Mouse (Mus musculus): ENCODE measurements around the gene Trappc2l.
"Not testable (repeated sequence)": the region's sequence is repeated elsewhere in the genome, so short reads cannot be mapped to it uniquely, and the experiment has no call there.

Trappc2l gene

GRCm38 (mm10) chr8:122611295-122612133 lies at the start of gene Trappc2l, which contains the start of gene Galns:
Gene Trappc2l, plus strand, starts transcription at chr8:122611640.
Gene Galns, minus strand, starts transcription at chr8:122611463.
- CTCF ChIA-PET = no interaction called here

GRCm38 (mm10) chr8:122564363-122565352 lies 46.8 kb upstream of the Trappc2l start:
- CTCF ChIA-PET = interaction anchor here (0.7 kb wide), 1 partner anchor 18 kb away, joined by 8 read pairs; no protein-coding TSS in a partner anchor

- CTCF ChIA-PET = interaction anchor here (0.6 kb wide), 1 partner anchor 354 kb away, joined by 4 read pairs; no protein-coding TSS in a partner anchor
These were observed 44.7 kb upstream of the Trappc2l start for GRCm38 (mm10) chr8:122566766-122567165.

DNA sequence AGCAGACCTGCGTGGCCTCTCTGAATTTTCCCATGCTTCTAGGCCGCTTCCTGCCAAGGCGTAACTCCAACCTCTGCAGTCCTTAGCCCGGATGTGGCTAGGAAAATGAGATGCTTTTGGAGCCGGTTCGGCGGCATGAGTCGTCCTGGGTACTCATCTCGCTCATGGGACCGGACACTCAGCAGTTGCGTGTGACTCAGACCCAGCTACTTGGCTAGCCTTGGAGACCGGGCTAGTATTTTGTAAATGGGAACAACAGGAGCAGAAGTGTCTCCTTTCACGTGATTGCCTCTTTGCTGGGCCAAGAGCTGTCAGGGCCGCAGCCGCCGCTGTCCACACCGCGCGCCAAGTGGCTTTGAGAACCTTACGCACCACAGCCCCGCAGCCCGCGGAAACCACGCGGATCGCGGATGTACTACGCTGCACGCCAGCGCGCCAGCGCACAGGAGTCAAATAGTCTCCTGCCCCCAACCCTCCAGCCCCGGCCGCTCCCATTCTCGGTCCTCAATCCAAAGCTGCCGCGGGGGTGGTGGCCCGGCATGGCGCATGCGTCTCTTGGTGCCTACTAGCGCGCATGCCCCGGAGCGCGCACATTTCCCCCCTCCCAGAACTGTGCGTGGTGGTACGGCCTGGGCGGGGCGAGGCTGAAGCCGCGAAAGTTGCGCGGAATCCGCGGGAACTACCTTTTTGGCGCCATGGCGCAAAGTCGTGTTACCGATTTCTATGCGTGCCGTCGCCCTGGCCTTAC lies 43.9 kb upstream of the Trappc2l start, which contains the start of gene Cdt1:
Cdt1 (plus strand) TSS at position 655 of the 748 bp plus-strand sequence.
- CTCF ChIA-PET = no interaction called here

DNA sequence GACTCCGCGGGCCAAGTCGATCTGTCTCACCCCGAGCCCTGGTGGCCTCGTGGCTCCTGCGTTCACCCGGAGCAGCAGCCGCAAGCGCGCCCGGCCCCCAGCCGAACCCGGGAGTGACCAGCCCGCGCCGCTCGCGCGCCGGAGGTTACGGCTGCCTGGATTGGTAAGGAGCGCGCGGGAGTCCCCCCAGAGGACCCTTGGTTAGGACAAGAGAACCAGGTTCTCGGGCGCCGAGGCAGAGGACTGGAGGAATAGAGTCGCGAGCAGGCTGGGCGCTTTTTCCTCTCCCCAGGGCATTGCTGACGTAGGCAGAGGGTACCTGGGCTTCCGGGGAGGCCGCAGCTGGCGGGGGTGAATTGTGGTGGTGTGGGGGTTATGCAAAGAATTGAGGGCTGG lies 43.3 kb upstream of the Trappc2l start:
- CTCF ChIA-PET = no interaction called here

DNA sequence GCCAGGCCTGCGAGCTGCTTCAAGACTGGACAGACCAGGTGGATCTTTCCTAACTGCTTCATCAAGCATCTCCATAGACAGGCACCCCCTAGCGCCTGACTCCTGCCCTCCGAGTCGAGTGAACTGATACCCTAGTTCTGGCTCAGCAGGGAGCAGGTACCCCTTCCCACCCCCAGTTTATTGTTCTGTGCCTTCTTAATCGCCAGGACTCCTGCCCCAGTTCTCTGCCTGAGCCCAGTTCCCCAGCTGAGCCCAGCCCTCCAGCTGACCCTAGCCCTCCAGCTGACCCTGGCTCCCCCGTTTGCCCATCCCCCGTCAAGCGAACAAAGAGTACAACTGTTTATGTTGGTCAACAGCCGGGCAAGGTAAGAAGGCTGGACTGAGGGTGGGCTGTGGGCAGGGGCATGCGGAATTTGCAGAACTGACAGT lies 42.5 kb upstream of the Trappc2l start:
- CTCF ChIA-PET = interaction anchor here (0.7 kb wide), 1 partner anchor 41 kb away, joined by 4 read pairs; no protein-coding TSS in a partner anchor

DNA sequence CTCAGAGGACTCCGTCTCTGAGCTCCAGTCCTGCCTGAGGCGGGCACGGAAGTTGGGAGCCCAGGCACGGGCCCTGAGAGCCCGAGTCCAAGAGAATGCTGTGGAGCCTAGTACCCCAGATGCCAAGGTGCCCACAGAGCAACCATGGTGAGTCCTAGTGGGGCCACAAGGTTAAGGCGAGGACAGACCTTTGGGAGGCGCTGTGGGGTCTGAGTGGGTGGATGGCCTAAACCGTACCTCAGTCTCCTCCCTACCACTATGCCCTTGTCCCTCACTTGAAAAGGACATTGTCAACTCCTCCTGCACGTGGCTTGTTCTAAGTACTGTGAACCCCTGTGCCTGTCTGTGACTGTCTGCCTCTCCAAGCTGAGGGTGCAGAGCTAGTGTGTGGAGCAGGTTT lies 42.1 kb upstream of the Trappc2l start:
- CTCF ChIA-PET = interaction anchor here (0.7 kb wide), 1 partner anchor 41 kb away, joined by 4 read pairs; no protein-coding TSS in a partner anchor

DNA sequence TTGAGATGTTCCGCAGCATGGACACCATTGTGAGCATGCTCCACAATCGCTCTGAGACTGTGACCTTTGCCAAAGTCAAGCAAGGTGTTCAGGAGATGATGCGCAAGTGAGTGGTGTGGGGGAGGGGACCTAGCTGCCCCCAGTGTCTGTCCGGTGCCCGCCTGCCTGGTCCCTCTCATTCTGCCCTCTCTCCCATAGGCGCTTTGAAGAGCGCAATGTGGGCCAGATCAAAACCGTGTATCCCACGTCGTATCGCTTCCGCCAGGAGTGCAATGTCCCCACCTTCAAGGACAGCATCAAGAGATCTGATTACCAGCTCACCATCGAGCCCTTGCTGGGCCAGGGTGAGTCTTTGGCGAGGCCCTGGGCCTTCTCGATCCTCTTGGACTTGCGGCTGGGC lies 41.4 kb upstream of the Trappc2l start:
- CTCF ChIA-PET = no interaction called here

DNA sequence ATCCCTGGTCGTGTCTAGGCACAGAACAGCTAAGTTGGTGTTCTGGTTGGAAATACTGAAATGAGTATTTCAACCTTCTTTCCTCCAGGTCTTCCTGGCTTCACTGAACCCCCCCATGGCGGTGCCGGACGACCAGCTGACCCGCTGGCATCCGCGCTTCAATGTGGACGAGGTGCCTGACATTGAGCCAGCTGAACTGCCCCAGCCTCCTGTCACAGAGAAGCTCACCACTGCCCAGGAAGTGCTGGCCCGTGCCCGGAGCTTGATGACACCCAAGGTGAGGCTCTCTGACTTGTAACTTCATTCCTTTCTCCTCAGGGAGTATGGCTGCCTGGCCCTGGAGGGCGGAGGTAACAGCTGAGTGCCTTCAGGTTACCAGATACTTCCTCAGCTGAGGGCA lies 40.3 kb upstream of the Trappc2l start:
- CTCF ChIA-PET = no interaction called here

DNA sequence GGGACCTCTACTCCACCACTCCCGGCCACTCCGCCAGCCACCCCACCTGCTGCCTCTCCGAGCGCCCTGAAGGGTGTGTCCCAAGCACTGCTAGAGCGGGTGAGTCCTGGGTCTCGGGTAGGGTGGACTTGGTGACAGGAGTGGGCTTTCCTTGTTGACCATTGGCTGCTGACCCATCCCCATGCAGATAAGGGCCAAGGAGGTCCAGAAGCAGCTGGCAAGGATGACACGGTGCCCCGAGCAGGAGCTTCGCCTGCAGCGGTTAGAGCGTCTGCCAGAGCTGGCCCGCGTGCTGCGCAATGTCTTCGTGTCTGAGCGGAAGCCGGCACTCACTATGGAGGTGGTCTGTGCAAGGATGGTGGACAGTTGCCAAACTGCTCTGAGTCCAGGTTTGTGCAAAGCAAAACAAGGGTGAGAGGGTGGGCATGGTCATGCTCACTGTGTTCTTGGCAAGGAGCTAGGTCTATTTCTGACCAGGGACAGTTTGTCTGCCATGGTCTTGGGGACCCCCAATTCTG lies 39.6 kb upstream of the Trappc2l start:
- CTCF ChIA-PET = no interaction called here

- CTCF ChIA-PET = no interaction called here
These were observed 38.7 kb upstream of the Trappc2l start for GRCm38 (mm10) chr8:122572751-122573150.

DNA sequence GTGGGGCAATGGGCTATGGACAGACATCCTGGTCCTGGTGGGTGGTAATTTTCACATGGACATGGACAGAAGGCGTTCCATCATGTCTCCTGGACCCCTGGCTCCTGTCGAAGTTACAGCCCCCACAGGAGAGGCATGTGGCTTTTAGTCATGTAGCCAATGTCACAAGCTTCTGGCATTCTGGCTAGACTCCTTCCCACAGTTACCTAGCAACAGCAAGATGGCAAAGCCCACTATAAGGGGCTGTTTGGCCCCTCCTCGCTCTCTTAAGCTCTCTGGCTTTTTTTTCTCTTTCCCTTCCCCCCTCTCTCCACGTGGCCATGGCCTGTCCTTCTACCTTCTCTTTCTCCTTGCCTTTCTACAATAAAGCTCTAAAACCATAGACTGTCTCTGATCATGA lies 38.3 kb upstream of the Trappc2l start:
- CTCF ChIA-PET = not testable (repeated sequence)

DNA sequence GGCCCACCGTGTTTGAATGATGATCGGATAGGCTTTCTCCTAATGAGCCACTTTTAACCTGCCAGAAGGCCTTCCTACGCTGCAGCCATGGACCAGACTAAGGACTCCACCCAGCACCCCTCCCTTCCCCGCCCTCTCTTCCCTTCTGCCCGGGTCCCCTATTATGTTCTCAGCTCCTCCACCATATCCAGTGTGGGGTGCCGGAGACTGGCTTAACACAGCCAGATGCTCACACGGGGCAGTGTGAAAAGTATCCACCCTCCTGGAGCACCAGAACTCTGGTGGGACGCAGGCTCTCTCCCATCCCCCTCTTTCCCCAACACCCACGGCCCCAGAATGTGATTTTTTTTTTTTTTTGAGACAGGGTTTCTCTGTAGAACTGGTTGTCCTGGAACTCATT lies 37.9 kb upstream of the Trappc2l start:
- CTCF ChIA-PET = no interaction called here

DNA sequence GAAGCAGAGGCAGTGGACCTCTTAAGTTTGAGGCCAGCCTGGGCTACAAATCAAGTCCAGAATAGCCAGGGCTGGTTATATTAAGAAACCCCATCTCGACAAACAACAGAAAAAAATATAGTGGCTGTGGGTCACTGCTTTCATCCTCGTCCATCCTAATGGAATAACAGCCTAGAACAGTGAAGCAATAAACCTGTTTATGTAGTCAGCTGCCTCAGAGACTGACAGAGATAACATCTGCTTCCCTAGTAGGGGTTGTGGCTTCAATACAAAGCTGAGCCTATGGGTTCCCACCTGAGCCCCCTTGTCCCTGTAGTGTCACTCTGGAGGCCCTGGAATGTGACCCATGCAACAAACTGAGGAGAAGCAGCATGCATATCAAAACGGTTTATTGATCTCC lies 37.2 kb upstream of the Trappc2l start:
- CTCF ChIA-PET = no interaction called here

- CTCF ChIA-PET = no interaction called here
These were observed 36.7 kb upstream of the Trappc2l start for GRCm38 (mm10) chr8:122574667-122575251.

DNA sequence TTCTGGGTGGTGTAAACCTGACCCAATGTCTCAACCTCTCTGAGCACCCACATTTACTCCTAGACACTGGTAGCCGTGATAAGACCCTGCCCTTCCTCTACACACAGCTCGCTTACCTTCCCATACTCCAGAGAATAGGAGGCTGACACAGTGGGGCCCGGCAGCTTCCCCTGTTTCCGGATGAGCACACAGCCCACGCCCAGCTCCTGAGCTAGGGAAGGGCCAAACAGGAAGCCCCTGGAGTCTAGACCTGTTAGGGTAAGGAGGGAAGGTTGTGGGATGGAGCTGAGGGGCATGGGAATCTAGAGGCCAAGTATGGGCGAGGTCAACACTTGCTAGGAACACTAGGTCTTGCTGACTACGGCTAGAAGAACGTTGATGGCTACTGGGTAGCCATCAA lies 36.2 kb upstream of the Trappc2l start:
- CTCF ChIA-PET = no interaction called here

DNA sequence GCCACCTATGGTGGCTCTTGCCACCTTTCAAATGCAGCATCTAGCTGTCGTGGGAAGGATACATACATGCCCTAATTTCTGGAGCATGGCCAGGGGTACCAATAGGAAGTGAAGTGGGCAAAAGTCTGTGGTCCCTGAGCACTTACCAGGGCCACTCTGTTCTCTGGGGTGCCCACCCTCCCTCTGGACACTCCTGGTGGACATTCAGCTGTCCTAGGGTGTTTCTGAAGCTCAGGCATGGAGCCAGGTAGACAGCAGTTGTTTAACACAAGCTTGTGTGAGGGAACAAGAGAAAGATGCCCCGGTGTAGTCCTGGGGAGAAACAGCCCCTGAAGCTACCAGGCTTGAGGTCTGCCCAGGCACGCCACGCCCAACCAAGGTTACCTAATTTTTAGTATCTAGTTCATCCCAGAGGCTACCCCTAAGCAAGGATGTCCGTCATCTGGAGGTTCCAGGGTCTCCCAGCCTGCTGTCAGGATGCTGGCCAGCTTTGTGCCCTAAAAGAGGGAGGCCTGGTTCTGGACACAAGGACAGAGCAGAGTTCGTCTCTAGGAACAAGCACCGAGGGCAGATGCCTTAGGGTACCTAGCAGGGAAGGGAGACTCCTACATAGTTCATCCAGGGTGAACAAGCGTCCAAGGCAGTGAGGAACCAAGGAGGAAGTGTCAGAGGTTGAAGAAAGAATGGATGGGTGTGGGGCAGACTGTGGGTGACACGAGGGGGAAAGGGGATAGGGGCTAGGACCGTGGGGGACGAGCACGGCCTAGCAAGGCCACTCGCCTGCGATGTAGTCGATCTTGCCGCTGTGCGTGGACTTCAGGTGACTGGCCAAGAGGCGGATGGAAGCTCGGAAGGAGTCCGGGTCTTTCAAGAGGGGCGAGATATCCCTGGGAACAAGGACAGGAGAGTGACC lies 35.4 kb upstream of the Trappc2l start:
- CTCF ChIA-PET = no interaction called here

- CTCF ChIA-PET = no interaction called here
These were observed 34.8 kb upstream of the Trappc2l start, which contains the start of gene Aprt for GRCm38 (mm10) chr8:122576648-122577022. Gene Aprt, minus strand, starts transcription at chr8:122576909.

DNA sequence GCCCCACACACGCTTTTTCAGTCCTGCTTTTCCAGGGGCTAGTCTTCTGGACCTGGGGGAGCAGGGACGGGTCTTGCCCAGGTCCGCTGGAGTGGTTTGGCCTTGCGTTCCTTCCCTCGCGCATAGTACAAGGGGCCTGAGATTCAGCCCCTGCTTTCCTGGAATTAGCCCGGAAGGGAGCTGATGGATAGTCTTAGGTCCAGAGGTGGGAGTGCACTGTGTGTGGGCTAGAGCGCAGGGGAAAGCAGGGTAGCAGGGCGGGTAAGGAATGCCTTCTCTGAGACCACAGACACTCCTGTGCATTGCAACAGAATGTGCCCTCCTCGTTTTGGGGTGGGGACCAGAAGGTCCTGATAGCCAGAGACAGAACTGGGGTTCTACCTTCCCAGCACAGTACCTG lies 34.3 kb upstream of the Trappc2l start:
- CTCF ChIA-PET = no interaction called here

- CTCF ChIA-PET = interaction anchor here (0.6 kb wide), 1 partner anchor 711 kb away, joined by 3 read pairs; no protein-coding TSS in a partner anchor
These were observed 32.2 kb upstream of the Trappc2l start for GRCm38 (mm10) chr8:122579196-122579595.
